Mouse (Mus musculus): ENCODE measurements around the gene Best1. TPM values are rescaled to one million over a fixed set of nuclear protein-coding genes. Genes with fewer than 3 reads are reported as not detected.
A peak's percentile ranks its signal among the peaks of the same experiment; 100 is the strongest.

Best1 gene
- polyA plus RNA-seq, 1 experiment from 2014 or later, result 0.76 TPM

GRCm38 (mm10) chr19:9998736-9999486 lies 2.5 kb downstream of the Best1 start:
- no peaks in the 10 kb centered on the region for H3K27me3 ChIP-seq
- H3K36me3 ChIP-seq (ENCODE audit: poor library complexity, severe bottlenecking), result no peaks in the 10 kb centered on the region
- 64% methylated on average over 13 of the region's 13 CpGs for WGBS
- H3K27ac ChIP-seq, result no peak overlapping the region
- H3K9me3 ChIP-seq (replicated peaks), result no peaks in the 10 kb centered on the region
- H3K4me3 ChIP-seq, result no peak overlapping the region
- no peak overlapping the region for H3K4me2 ChIP-seq
- H3K4me1 ChIP-seq, result no peaks in the 10 kb centered on the region
- ATAC-seq, result no peak
- no peak overlapping the region for H3K9ac ChIP-seq

GRCm38 (mm10) chr19:9998063-9998416 lies 3.4 kb downstream of the Best1 start:
- Histone ChIP-seq H3K4me1 (no peaks in the 10 kb centered on the region; the same call in 1 of the 2 replicates), H3K4me2 (no peak overlapping the region), H3K27me3 (no peaks in the 10 kb centered on the region), H3K9ac (no peak overlapping the region), H3K4me3 (no peak overlapping the region), H3K9me3 (replicated peaks) (no peaks in the 10 kb centered on the region), H3K36me3 (ENCODE audit: poor library complexity, severe bottlenecking) (no peaks in the 10 kb centered on the region), H3K27ac (no peak overlapping the region)
- WGBS, result 80% methylated on average over 2 of the region's 2 CpGs
- no peak for ATAC-seq

- H3K9ac ChIP-seq, result no peak overlapping the region
- no peaks in the 10 kb centered on the region for H3K9me3 ChIP-seq (replicated peaks)
- WGBS, result 75% methylated on average over 12 of the region's 12 CpGs
- no peak overlapping the region for H3K27ac ChIP-seq
- no peak overlapping the region for H3K4me2 ChIP-seq
- H3K27me3 ChIP-seq, result no peaks in the 10 kb centered on the region
- no peaks in the 10 kb centered on the region; the same call in 1 of the 2 replicates for H3K4me1 ChIP-seq
- no peak for ATAC-seq
- no peak overlapping the region for H3K4me3 ChIP-seq
- H3K36me3 ChIP-seq (ENCODE audit: poor library complexity, severe bottlenecking), result no peaks in the 10 kb centered on the region
Measured at GRCm38 (mm10) chr19:9997204-9998062, 4.0 kb downstream of the Best1 start.

DNA sequence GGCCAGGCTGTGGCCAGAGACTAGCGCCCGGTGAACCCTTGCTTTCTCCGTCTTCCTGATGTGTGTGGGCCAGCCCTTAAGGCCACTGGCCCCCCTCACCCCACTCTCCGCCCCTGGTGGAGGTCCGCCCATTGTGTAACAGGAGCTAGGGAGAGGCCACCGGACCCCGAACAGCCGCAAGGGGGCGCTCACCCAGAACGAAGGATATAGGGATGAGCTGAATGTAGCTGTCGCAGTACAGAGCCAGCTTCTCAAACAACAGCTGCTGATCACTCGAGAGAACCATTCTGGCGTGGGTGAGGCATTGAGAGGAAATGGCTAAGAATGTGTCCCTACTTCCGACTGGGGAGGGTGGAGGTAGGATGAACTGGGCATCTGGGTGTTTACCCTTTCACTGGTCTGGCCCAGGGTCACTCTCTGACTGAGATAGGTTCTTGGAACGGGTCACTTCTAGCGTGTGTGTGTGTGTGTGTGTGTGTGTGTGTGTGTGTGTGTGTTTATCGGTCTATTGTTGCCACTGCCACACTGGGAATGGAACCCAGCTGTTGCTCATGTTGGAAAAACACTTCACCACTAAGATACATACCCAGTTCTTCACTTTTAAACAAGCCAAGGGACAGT lies 8.3 kb downstream of the Best1 start:
- H3K4me2 ChIP-seq, result peak overlapping the region; percentile 49
- H3K9me3 ChIP-seq (replicated peaks), result no peaks in the 10 kb centered on the region
- no peaks in the 10 kb centered on the region for H3K27me3 ChIP-seq
- H3K9ac ChIP-seq, result peak overlapping the region; percentile 31
- 7% methylated on average over 17 of the region's 17 CpGs for WGBS
- no peaks in the 10 kb centered on the region; the same call in 1 of the 2 replicates for H3K4me1 ChIP-seq
- ATAC-seq, result peak; percentile 90
- H3K36me3 ChIP-seq (ENCODE audit: poor library complexity, severe bottlenecking), result no peaks in the 10 kb centered on the region
- peak overlapping the region; percentile 24 for H3K4me3 ChIP-seq
- H3K27ac ChIP-seq, result no peak overlapping the region

- Histone ChIP-seq H3K27me3 (no peaks in the 10 kb centered on the region), H3K36me3 (ENCODE audit: poor library complexity, severe bottlenecking) (no peaks in the 10 kb centered on the region), H3K4me2 (peak overlapping the region; percentile 49), H3K4me3 (peak overlapping the region; percentile 24), H3K4me1 (no peaks in the 10 kb centered on the region; the same call in 1 of the 2 replicates), H3K9ac (peak overlapping the region; percentile 31), H3K9me3 (replicated peaks) (no peaks in the 10 kb centered on the region), H3K27ac (no peak overlapping the region)
- peak; percentile 59 for ATAC-seq
- 44% methylated on average over 26 of the region's 26 CpGs for WGBS
Measured at GRCm38 (mm10) chr19:9992011-9992958, 9.1 kb downstream of the Best1 start.

- peak; percentile 25; the same call in 1 of the 2 replicates for ATAC-seq
- peaks cover 3% of the 10 kb centered on the region; the same call in 1 of the 2 replicates for H3K36me3 ChIP-seq (ENCODE audit: poor library complexity, severe bottlenecking)
Measured at GRCm38 (mm10) chr19:9991304-9991703, 10.1 kb downstream of the Best1 start.

DNA sequence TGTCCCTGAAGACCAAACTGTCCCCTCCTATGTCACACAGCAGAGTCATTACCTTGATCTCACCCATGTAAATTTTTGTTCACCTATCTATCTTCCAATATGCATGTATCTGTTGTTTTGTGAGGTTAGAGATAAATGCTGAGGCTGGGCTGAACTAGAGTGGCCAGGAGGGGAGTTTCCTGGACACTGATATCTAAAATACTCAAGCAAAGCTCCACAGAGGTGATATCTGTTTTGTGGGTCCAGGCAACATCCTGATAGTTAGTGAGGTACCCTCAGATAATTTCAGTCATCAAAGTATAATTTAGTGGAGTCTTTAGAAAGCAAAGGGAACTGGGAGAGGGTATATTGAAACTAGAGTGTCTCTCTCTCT lies 11.6 kb downstream of the Best1 start:
- no peak overlapping the region for H3K4me2 ChIP-seq
- no peak overlapping the region for H3K4me3 ChIP-seq
- H3K36me3 ChIP-seq (ENCODE audit: poor library complexity, severe bottlenecking), result peaks cover 17% of the 10 kb centered on the region
- no peak overlapping the region for H3K9ac ChIP-seq
- no peaks in the 10 kb centered on the region for H3K27me3 ChIP-seq
- H3K9me3 ChIP-seq (replicated peaks), result no peaks in the 10 kb centered on the region
- ATAC-seq, result no peak
- H3K4me1 ChIP-seq, result no peaks in the 10 kb centered on the region; the same call in 1 of the 2 replicates
- no peak overlapping the region for H3K27ac ChIP-seq

More at GRCm38 (mm10) chr19:9991304-9991703, 10.1 kb downstream of the Best1 start:
- H3K4me3 ChIP-seq, result no peak overlapping the region
- no peaks in the 10 kb centered on the region; the same call in 1 of the 2 replicates for H3K4me1 ChIP-seq
- H3K9me3 ChIP-seq (replicated peaks), result no peaks in the 10 kb centered on the region
- 18% methylated on average over 5 of the region's 5 CpGs for WGBS
- H3K27me3 ChIP-seq, result no peaks in the 10 kb centered on the region
- no peak overlapping the region; the same call in 1 of the 2 replicates for H3K4me2 ChIP-seq
- H3K9ac ChIP-seq, result no peak overlapping the region
- no peak overlapping the region for H3K27ac ChIP-seq

- Histone ChIP-seq H3K4me3 (no peak overlapping the region), H3K4me2 (no peak overlapping the region), H3K9me3 (replicated peaks) (no peaks in the 10 kb centered on the region), H3K36me3 (ENCODE audit: poor library complexity, severe bottlenecking) (peaks cover 23% of the 10 kb centered on the region), H3K27ac (no peak overlapping the region), H3K27me3 (no peaks in the 10 kb centered on the region), H3K4me1 (peaks cover under 1% of the 10 kb centered on the region; the same call in 1 of the 2 replicates), H3K9ac (no peak overlapping the region)
- WGBS, result 67% methylated on average over 17 of the region's 17 CpGs
- ATAC-seq, result no peak
Measured at GRCm38 (mm10) chr19:9989171-9989883, 12.1 kb downstream of the Best1 start.

DNA sequence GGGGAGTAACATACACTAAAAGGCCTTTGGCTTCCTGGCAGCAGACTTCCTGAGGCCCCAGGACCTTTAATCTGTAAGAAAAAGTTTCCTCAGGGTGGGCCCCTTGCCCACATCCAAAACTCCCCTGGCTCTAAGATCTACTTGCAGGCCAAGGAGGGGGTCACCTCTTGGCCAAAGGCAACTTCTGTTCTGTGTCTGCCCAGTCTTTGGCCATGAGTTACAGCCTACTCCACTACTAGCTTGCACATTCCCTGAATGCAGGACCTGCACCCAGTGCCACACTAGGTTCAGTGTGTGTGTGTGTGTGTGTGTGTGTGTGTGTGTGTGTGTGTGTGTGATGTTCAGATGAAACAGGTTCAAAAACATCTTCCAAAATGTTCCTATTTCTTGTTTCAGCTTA lies 13.8 kb downstream of the Best1 start:
- ATAC-seq, result no peak
- Histone ChIP-seq H3K27ac (no peak overlapping the region), H3K9me3 (replicated peaks) (no peaks in the 10 kb centered on the region), H3K4me2 (no peak overlapping the region), H3K36me3 (ENCODE audit: poor library complexity, severe bottlenecking) (peaks cover 27% of the 10 kb centered on the region), H3K27me3 (no peaks in the 10 kb centered on the region), H3K9ac (no peak overlapping the region), H3K4me1 (peaks cover 13% of the 10 kb centered on the region), H3K4me3 (no peak overlapping the region)

DNA sequence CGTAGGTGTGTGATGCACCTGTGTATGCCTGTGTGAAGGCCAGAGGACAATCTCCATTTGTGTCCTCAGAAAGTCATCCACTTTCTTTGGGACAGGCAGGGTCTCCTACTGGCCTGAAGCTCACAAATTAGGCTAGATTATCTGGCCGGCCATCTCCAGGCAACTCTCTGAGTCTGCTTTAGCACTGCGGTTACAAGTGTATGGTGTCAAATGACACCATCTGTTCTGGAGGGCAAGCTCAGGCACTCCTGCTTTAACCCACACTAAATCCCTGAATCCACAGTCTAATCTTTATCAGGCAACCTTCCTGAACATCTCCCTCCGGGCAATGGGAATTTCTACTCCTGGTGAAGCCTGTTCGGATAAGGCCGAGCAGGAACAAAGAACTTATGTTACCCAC lies 14.2 kb downstream of the Best1 start:
- no peaks in the 10 kb centered on the region for H3K9me3 ChIP-seq (replicated peaks)
- peaks cover 27% of the 10 kb centered on the region for H3K36me3 ChIP-seq (ENCODE audit: poor library complexity, severe bottlenecking)
- ATAC-seq, result no peak
- no peak overlapping the region for H3K9ac ChIP-seq
- whole genome bisulfite sequencing, result 64% methylated on average over 6 of the region's 6 CpGs
- H3K4me1 ChIP-seq, result peaks cover 13% of the 10 kb centered on the region
- H3K27ac ChIP-seq, result no peak overlapping the region
- no peak overlapping the region for H3K4me3 ChIP-seq
- H3K27me3 ChIP-seq, result no peaks in the 10 kb centered on the region
- H3K4me2 ChIP-seq, result no peak overlapping the region

DNA sequence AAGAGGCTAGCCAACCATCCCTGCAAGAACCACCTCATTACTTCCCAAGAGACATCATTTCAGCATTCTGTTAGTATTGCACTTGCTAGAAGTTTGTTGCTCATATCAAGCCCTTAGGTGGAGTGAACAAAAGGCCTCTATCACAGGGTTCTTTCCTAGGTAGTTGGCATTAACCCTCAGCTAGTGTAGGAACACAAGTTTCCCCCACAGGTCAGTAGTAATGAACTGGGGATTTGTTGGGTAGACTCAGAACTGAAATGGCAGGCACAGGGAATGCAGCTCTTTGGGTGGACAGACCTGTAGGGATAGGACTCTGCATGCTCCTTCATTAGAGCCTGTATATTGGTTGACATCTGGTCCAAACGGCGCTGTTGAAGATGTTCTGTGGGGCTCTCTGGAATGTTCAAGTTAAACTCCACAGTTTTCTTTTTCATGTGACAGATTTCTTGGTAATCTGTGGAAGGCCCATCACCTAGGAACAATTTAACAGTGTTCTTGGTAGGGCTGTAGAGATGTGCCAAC lies 15.5 kb downstream of the Best1 start:
- H3K9me3 ChIP-seq (replicated peaks), result no peaks in the 10 kb centered on the region
- H3K4me3 ChIP-seq, result no peak overlapping the region
- H3K36me3 ChIP-seq (ENCODE audit: poor library complexity, severe bottlenecking), result peaks cover 27% of the 10 kb centered on the region
- no peak overlapping the region for H3K9ac ChIP-seq
- H3K4me1 ChIP-seq, result peaks cover 22% of the 10 kb centered on the region
- WGBS, result 92% methylated on average over 2 of the region's 2 CpGs
- H3K4me2 ChIP-seq, result no peak overlapping the region
- H3K27ac ChIP-seq, result no peak overlapping the region
- no peaks in the 10 kb centered on the region for H3K27me3 ChIP-seq
- ATAC-seq, result no peak

Data from forebrain, embryonic 13.5 days (tissue).